Mouse (Mus musculus) hindbrain, embryonic 13.5 days (tissue): ENCODE measurements at regions not wholly inside any gene's neighbourhood (a gene's known extent, or its start where the extent isn't known, plus 50 kb on each side); places are given as distances from the start of the nearest gene placed in this dataset.
A peak's percentile ranks its signal among the peaks of the same experiment; 100 is the strongest.

Experiments used
- ATAC-seq: fragments of 200-750 bp; cut with Nextera tagmentation; 2 replicates; pipeline ENCODE4 v1.8.0; 2017; ENCODE audit warnings: moderate TSS enrichment; ENCODE audit not compliant: low FRiP score
- H3K27ac ChIP-seq: fragments of 300-500 bp; sonication (generic); 2 replicates; pipeline ENCODE4 v1.5.1; 2015; ENCODE audit warnings: inconsistent platforms, mild to moderate bottlenecking, moderate library complexity
- H3K27me3 ChIP-seq: fragments of 300-500 bp; sonication (generic); 2 replicates; pipeline ENCODE4 v1.6.1; 2015; ENCODE audit warnings: mild to moderate bottlenecking, inconsistent platforms
- H3K36me3 ChIP-seq: fragments of 300-500 bp; sonication (generic); 2 replicates; pipeline ENCODE4 v1.6.1; 2015; ENCODE audit warnings: mild to moderate bottlenecking, inconsistent platforms
- H3K4me1 ChIP-seq: fragments of 300-500 bp; sonication (generic); replicated peaks from 2 replicates; pipeline ENCODE4 v1.6.1; 2015; ENCODE audit warnings: inconsistent platforms
- H3K4me2 ChIP-seq: fragments of 300-500 bp; sonication (generic); 2 replicates; pipeline ENCODE4 v1.6.1; 2015; ENCODE audit warnings: inconsistent platforms, mild to moderate bottlenecking, moderate library complexity
- H3K4me3 ChIP-seq: fragments of 300-500 bp; sonication (generic); 2 replicates; pipeline ENCODE4 v1.5.1; 2015; ENCODE audit warnings: mild to moderate bottlenecking, inconsistent platforms
- H3K9ac ChIP-seq: fragments of 300-500 bp; sonication (generic); 2 replicates; pipeline ENCODE4 v1.6.1; 2015; ENCODE audit warnings: mild to moderate bottlenecking, inconsistent platforms
- H3K9me3 ChIP-seq: fragments of 300-500 bp; sonication (generic); 2 replicates; pipeline ENCODE4 v1.6.1; 2016; ENCODE audit warnings: inconsistent platforms
- WGBS: fragments of 180-500 bp; shearing (Covaris S2); methylation state at CpG from one replicate; pipeline ENCODE4 v1.1.7; 2015; 5-methylcytosine and 5-hydroxymethylcytosine counted together

- ATAC-seq = no peak
- H3K4me2 ChIP-seq = no peak overlapping the region
- 92% methylated on average over 10 of the region's 10 CpGs for WGBS
- no peaks in the 10 kb centered on the region for H3K36me3 ChIP-seq
- H3K9me3 ChIP-seq = no peaks in the 10 kb centered on the region
- H3K27me3 ChIP-seq = peaks cover 11% of the 10 kb centered on the region
- H3K27ac ChIP-seq = no peak overlapping the region
- H3K4me1 ChIP-seq = no peaks in the 10 kb centered on the region
- no peak overlapping the region for H3K9ac ChIP-seq
- H3K4me3 ChIP-seq = no peak overlapping the region
These were observed 105.8 kb upstream of the Ado start for GRCm38 (mm10) chr10:67654518-67654917.

GRCm38 (mm10) chr10:67652300-67652699, 103.5 kb upstream of the Ado start:
- H3K36me3 ChIP-seq = no peaks in the 10 kb centered on the region
- no peak overlapping the region for H3K4me2 ChIP-seq
- H3K27me3 ChIP-seq = peaks cover 28% of the 10 kb centered on the region
- H3K4me3 ChIP-seq = no peak overlapping the region
- no peaks in the 10 kb centered on the region for H3K9me3 ChIP-seq
- ATAC-seq = no peak
- H3K27ac ChIP-seq = no peak overlapping the region
- H3K9ac ChIP-seq = no peak overlapping the region
- peaks cover 9% of the 10 kb centered on the region for H3K4me1 ChIP-seq
- WGBS = 77% methylated on average over 3 of the region's 3 CpGs

- Histone ChIP-seq H3K36me3 (no peaks in the 10 kb centered on the region), H3K27ac (no peak overlapping the region), H3K4me1 (peaks cover 18% of the 10 kb centered on the region), H3K4me3 (no peak overlapping the region), H3K27me3 (peaks cover 29% of the 10 kb centered on the region), H3K9me3 (no peaks in the 10 kb centered on the region), H3K4me2 (no peak overlapping the region), H3K9ac (no peak overlapping the region)
- WGBS = 92% methylated on average over 2 of the region's 2 CpGs
- no peak for ATAC-seq
These were observed 102.6 kb upstream of the Ado start for GRCm38 (mm10) chr10:67651386-67651785.

GRCm38 (mm10) chr10:67647777-67648727, 99.3 kb upstream of the Ado start:
- ATAC-seq = peak; percentile 30; the same call in 1 of the 2 replicates
- Histone ChIP-seq H3K4me2 (peak overlapping the region; percentile 60), H3K9me3 (no peaks in the 10 kb centered on the region), H3K4me3 (peak overlapping the region; percentile 30), H3K27me3 (peaks cover 35% of the 10 kb centered on the region), H3K4me1 (peaks cover 22% of the 10 kb centered on the region), H3K36me3 (no peaks in the 10 kb centered on the region), H3K9ac (no peak overlapping the region), H3K27ac (no peak overlapping the region)
- 27% methylated on average over 20 of the region's 20 CpGs for WGBS

- Histone ChIP-seq H3K27me3 (peaks cover 35% of the 10 kb centered on the region), H3K4me2 (peak overlapping the region; percentile 60), H3K9ac (peak overlapping the region; percentile 66), H3K4me3 (peak overlapping the region; percentile 30), H3K27ac (no peak overlapping the region), H3K4me1 (peaks cover 22% of the 10 kb centered on the region), H3K9me3 (no peaks in the 10 kb centered on the region), H3K36me3 (no peaks in the 10 kb centered on the region)
- ATAC-seq = peak; percentile 46
- WGBS = 7% methylated on average over 14 of the region's 14 CpGs
These were observed 98.2 kb upstream of the Ado start for GRCm38 (mm10) chr10:67646659-67647559.

- ATAC-seq = no peak
- 38% methylated on average over 3 of the region's 3 CpGs for WGBS
- Histone ChIP-seq H3K27ac (no peak overlapping the region), H3K9ac (no peak overlapping the region), H3K4me3 (no peak overlapping the region), H3K27me3 (peaks cover 34% of the 10 kb centered on the region), H3K9me3 (no peaks in the 10 kb centered on the region), H3K4me2 (no peak overlapping the region), H3K36me3 (no peaks in the 10 kb centered on the region), H3K4me1 (peaks cover 22% of the 10 kb centered on the region)
These were observed 97.1 kb upstream of the Ado start for GRCm38 (mm10) chr10:67645821-67646220.

- Histone ChIP-seq H3K9me3 (no peaks in the 10 kb centered on the region), H3K27me3 (peaks cover 22% of the 10 kb centered on the region), H3K4me3 (no peak overlapping the region), H3K27ac (no peak overlapping the region), H3K9ac (no peak overlapping the region), H3K36me3 (no peaks in the 10 kb centered on the region), H3K4me2 (no peak overlapping the region), H3K4me1 (peaks cover 22% of the 10 kb centered on the region)
- 56% methylated on average over 1 of the region's 1 CpGs for WGBS
- no peak for ATAC-seq
These were observed 95.5 kb upstream of the Ado start for GRCm38 (mm10) chr10:67644280-67644679.

GRCm38 (mm10) chr10:67643685-67644084, 94.9 kb upstream of the Ado start:
- H3K4me3 ChIP-seq = no peak overlapping the region
- no peaks in the 10 kb centered on the region for H3K36me3 ChIP-seq
- ATAC-seq = no peak
- no peak overlapping the region for H3K27ac ChIP-seq
- H3K4me2 ChIP-seq = no peak overlapping the region
- peaks cover 18% of the 10 kb centered on the region for H3K27me3 ChIP-seq
- no peaks in the 10 kb centered on the region for H3K9me3 ChIP-seq
- peaks cover 22% of the 10 kb centered on the region for H3K4me1 ChIP-seq
- H3K9ac ChIP-seq = no peak overlapping the region
- WGBS = 44% methylated on average over 7 of the region's 7 CpGs

- ATAC-seq = no peak
- no peaks in the 10 kb centered on the region for H3K9me3 ChIP-seq
- peaks cover 7% of the 10 kb centered on the region for H3K4me1 ChIP-seq
- no peaks in the 10 kb centered on the region for H3K36me3 ChIP-seq
- 69% methylated on average over 5 of the region's 5 CpGs for WGBS
- no peak overlapping the region for H3K9ac ChIP-seq
- no peak overlapping the region for H3K4me2 ChIP-seq
- H3K27ac ChIP-seq = no peak overlapping the region
- 0 out of 2 replicates have a peak, but pooled peaks cover 8% of the 10 kb centered on the region for H3K27me3 ChIP-seq
- no peak overlapping the region for H3K4me3 ChIP-seq
These were observed 88.6 kb upstream of the Ado start for GRCm38 (mm10) chr10:67637339-67637738.

GRCm38 (mm10) chr10:67636569-67636968, 87.8 kb upstream of the Ado start:
- Histone ChIP-seq H3K9me3 (no peaks in the 10 kb centered on the region), H3K36me3 (no peaks in the 10 kb centered on the region), H3K4me2 (peak overlapping the region; percentile 40), H3K27ac (no peak overlapping the region), H3K9ac (no peak overlapping the region), H3K27me3 (0 out of 2 replicates have a peak, but pooled peaks cover 8% of the 10 kb centered on the region), H3K4me3 (no peak overlapping the region), H3K4me1 (peaks cover 7% of the 10 kb centered on the region)
- ATAC-seq = no peak
- 3% methylated on average over 13 of the region's 13 CpGs for whole genome bisulfite sequencing

- 79% methylated on average over 4 of the region's 4 CpGs for WGBS
- H3K9ac ChIP-seq = no peak overlapping the region
- no peaks in the 10 kb centered on the region for H3K9me3 ChIP-seq
- H3K36me3 ChIP-seq = no peaks in the 10 kb centered on the region
- no peak overlapping the region for H3K27ac ChIP-seq
- no peak overlapping the region for H3K4me3 ChIP-seq
- 0 out of 2 replicates have a peak, but pooled peaks cover 8% of the 10 kb centered on the region for H3K27me3 ChIP-seq
- no peak for ATAC-seq
- no peak overlapping the region for H3K4me2 ChIP-seq
- H3K4me1 ChIP-seq = peaks cover 7% of the 10 kb centered on the region
These were observed 86.0 kb upstream of the Ado start for GRCm38 (mm10) chr10:67634795-67635194.

GRCm38 (mm10) chr10:67633063-67633462, 84.3 kb upstream of the Ado start:
- Histone ChIP-seq H3K27me3 (0 out of 2 replicates have a peak, but pooled peaks cover 4% of the 10 kb centered on the region), H3K4me3 (no peak overlapping the region), H3K4me1 (peaks cover 7% of the 10 kb centered on the region), H3K9me3 (no peaks in the 10 kb centered on the region), H3K27ac (no peak overlapping the region), H3K36me3 (no peaks in the 10 kb centered on the region), H3K9ac (no peak overlapping the region), H3K4me2 (no peak overlapping the region)
- WGBS = 94% methylated on average over 7 of the region's 7 CpGs
- ATAC-seq = no peak
